ENCODE assay signal across 8 mouse cellular contexts in genomic region chr3:96147950-96148349, GRCm38 (mm10). TPM values are rescaled to one million over a fixed set of nuclear protein-coding genes. Genes with fewer than 3 reads are reported as not detected.
DNase-seq lines count a peak whose midpoint lies in the region; ATAC-seq lines count a peak whose summit lies in the region.

No protein-coding gene starts in this region.

- H3K4me3 ChIP-seq in forebrain, embryonic 13.5 days: no peak overlapping the region
- H3K4me3 ChIP-seq in forebrain, embryonic 12.5 days (replicated peaks): no peak overlapping the region
- H3K4me3 ChIP-seq in neural tube, embryonic 15.5 days (replicated peaks): no peak overlapping the region

- no peak overlapping the region for H3K9ac ChIP-seq in forebrain, embryonic 13.5 days
- no peak overlapping the region for H3K9ac ChIP-seq in forebrain, embryonic 12.5 days
- H3K9ac ChIP-seq in neural tube, embryonic 15.5 days (replicated peaks): no peak overlapping the region

- peak; percentile 47 for DNase-seq in neural tube, embryonic 10.5 days (ENCODE audit: extremely low spot score, low spot score)
- DNase-seq in cerebellum, adult 9-11 months: peak; percentile 57
- peak; percentile 85 for DNase-seq in induced T-regulatory cell, adult 2 months (ENCODE audit: low read depth)
- DNase-seq in lung, postnatal 25 days (ENCODE audit: low spot score): peak; percentile 75
- DNase-seq in telencephalon, adult 2 months (ENCODE audit: low read depth, low spot score): peak; percentile 57

- no peaks in the 10 kb centered on the region for H3K9me3 ChIP-seq in forebrain, embryonic 13.5 days (replicated peaks)
- H3K9me3 ChIP-seq in forebrain, embryonic 12.5 days: no peaks in the 10 kb centered on the region
- H3K9me3 ChIP-seq in neural tube, embryonic 15.5 days (replicated peaks): no peaks in the 10 kb centered on the region

- H3K36me3 ChIP-seq in forebrain, embryonic 13.5 days (ENCODE audit: poor library complexity, severe bottlenecking): peaks cover 42% of the 10 kb centered on the region
- peaks cover 45% of the 10 kb centered on the region for H3K36me3 ChIP-seq in forebrain, embryonic 12.5 days (replicated peaks)
- peaks cover 39% of the 10 kb centered on the region for H3K36me3 ChIP-seq in neural tube, embryonic 15.5 days

- 19% methylated on average over 5 of the region's 5 CpGs for WGBS in forebrain, embryonic 13.5 days
- WGBS in forebrain, embryonic 12.5 days: 25% methylated on average over 5 of the region's 5 CpGs
- WGBS in neural tube, embryonic 15.5 days: 25% methylated on average over 5 of the region's 5 CpGs

- no peaks in the 10 kb centered on the region for H3K4me1 ChIP-seq in forebrain, embryonic 13.5 days
- H3K4me1 ChIP-seq in forebrain, embryonic 12.5 days: no peaks in the 10 kb centered on the region
- no peaks in the 10 kb centered on the region for H3K4me1 ChIP-seq in neural tube, embryonic 15.5 days

- 0 out of 2 replicates have a peak, but pooled peaks have one; percentile 50 for ATAC-seq in forebrain, embryonic 13.5 days
- ATAC-seq in forebrain, embryonic 12.5 days (ENCODE audit: low FRiP score): no peak
- ATAC-seq in neural tube, embryonic 15.5 days (ENCODE audit: low FRiP score): no peak

- H3K4me2 ChIP-seq in forebrain, embryonic 13.5 days: no peak overlapping the region
- H3K4me2 ChIP-seq in forebrain, embryonic 12.5 days: no peak overlapping the region
- H3K4me2 ChIP-seq in neural tube, embryonic 15.5 days: no peak overlapping the region

- H3K27ac ChIP-seq in forebrain, embryonic 13.5 days: no peak overlapping the region
- no peak overlapping the region for H3K27ac ChIP-seq in forebrain, embryonic 12.5 days
- H3K27ac ChIP-seq in neural tube, embryonic 15.5 days (replicated peaks): no peak overlapping the region

- H3K27me3 ChIP-seq in forebrain, embryonic 13.5 days: no peaks in the 10 kb centered on the region
- no peaks in the 10 kb centered on the region for H3K27me3 ChIP-seq in forebrain, embryonic 12.5 days
- no peaks in the 10 kb centered on the region for H3K27me3 ChIP-seq in neural tube, embryonic 15.5 days (replicated peaks)

RNA-seq across cellular contexts. Expression of gene Mtmr11, which starts 13.9 kb away (rescaled TPM):
- polyA plus RNA-seq in forebrain, embryonic 13.5 days (2015; fragmentation: Nextera tagmentation; extraction: Ambion mirVana): 9.0 and 12.9 TPM in 2 replicates
- 13.4 and 17.8 TPM in 2 replicates for polyA plus RNA-seq in forebrain, embryonic 12.5 days (2016; fragmentation: Nextera tagmentation; extraction: Ambion mirVana)
- 12.6 and 13.3 TPM in 2 replicates for polyA plus RNA-seq in neural tube, embryonic 15.5 days (2015; fragmentation: Nextera tagmentation; extraction: Ambion mirVana)

RNA-seq across cellular contexts. Expression of gene Sf3b4, which starts 24.2 kb away (rescaled TPM):
- polyA plus RNA-seq in forebrain, embryonic 13.5 days (2015; fragmentation: Nextera tagmentation; extraction: Ambion mirVana): 161 and 181 TPM in 2 replicates
- polyA plus RNA-seq in forebrain, embryonic 12.5 days (2016; fragmentation: Nextera tagmentation; extraction: Ambion mirVana): 185 and 201 TPM in 2 replicates
- 127 and 150 TPM in 2 replicates for polyA plus RNA-seq in neural tube, embryonic 15.5 days (2015; fragmentation: Nextera tagmentation; extraction: Ambion mirVana)

RNA-seq across cellular contexts. Expression of gene Sv2a, which starts 33.0 kb away (rescaled TPM):
- polyA plus RNA-seq in forebrain, embryonic 13.5 days (2015; fragmentation: Nextera tagmentation; extraction: Ambion mirVana): 29.3 and 37.9 TPM in 2 replicates
- 22.9 and 24.3 TPM in 2 replicates for polyA plus RNA-seq in forebrain, embryonic 12.5 days (2016; fragmentation: Nextera tagmentation; extraction: Ambion mirVana)
- polyA plus RNA-seq in neural tube, embryonic 15.5 days (2015; fragmentation: Nextera tagmentation; extraction: Ambion mirVana): 110 and 136 TPM in 2 replicates

RNA-seq across cellular contexts. Expression of gene Otud7b, which starts 43.6 kb away (rescaled TPM):
- 11.9 and 12.4 TPM in 2 replicates for polyA plus RNA-seq in forebrain, embryonic 13.5 days (2015; fragmentation: Nextera tagmentation; extraction: Ambion mirVana)
- polyA plus RNA-seq in forebrain, embryonic 12.5 days (2016; fragmentation: Nextera tagmentation; extraction: Ambion mirVana): 14.0 and 15.5 TPM in 2 replicates
- 10.5 TPM in 2 replicates for polyA plus RNA-seq in neural tube, embryonic 15.5 days (2015; fragmentation: Nextera tagmentation; extraction: Ambion mirVana)
